Comparison of ENCODE assay signal across 14 mouse cellular contexts in genomic region chr10:7787319-7787718, GRCm38 (mm10). TPM values are rescaled to one million over a fixed set of nuclear protein-coding genes. Genes with fewer than 3 reads are reported as not detected.
"Had no signal": no experiment of that assay in that cellular context is flagged by ENCODE, and none has a peak within 500 bp of the region (broad histone marks: within the 10 kb centered on the region; RNA-seq: fewer than 3 reads in every experiment).

No protein-coding gene starts in this region.

- DNase-seq: kidney, adult 2 months; kidney, postnatal 25 days; layer of hippocampus, postnatal 36 days; liver, embryonic 13.5 days; lung, adult 2 months; lung, postnatal 14 days; lung, postnatal 4 days; thymus, adult 2 months; thymus, postnatal 14 days; thymus, postnatal 4 days had no signal

- ATAC-seq: midbrain, embryonic 15.5 days had no signal

- H3K9ac ChIP-seq: liver, embryonic 13.5 days; midbrain, embryonic 15.5 days had no signal

- H3K4me3 ChIP-seq: left cerebral cortex, adult 2 months; liver, embryonic 13.5 days; midbrain, embryonic 15.5 days had no signal

- H3K27ac ChIP-seq: kidney, postnatal 0 days; left cerebral cortex, adult 2 months; liver, embryonic 13.5 days; midbrain, embryonic 15.5 days had no signal

- H3K4me2 ChIP-seq: liver, embryonic 13.5 days; midbrain, embryonic 11.5 days; midbrain, embryonic 15.5 days had no signal

- H3K27me3 ChIP-seq: liver, embryonic 13.5 days; midbrain, embryonic 15.5 days had no signal

- H3K9me3 ChIP-seq: liver, embryonic 13.5 days; midbrain, embryonic 15.5 days had no signal

- H3K36me3 ChIP-seq: midbrain, embryonic 15.5 days had no signal

RNA-seq across cellular contexts. Expression of gene Zc3h12d, which starts 45.0 kb away (rescaled TPM):
- polyA plus RNA-seq: midbrain, embryonic 11.5 days had no signal
